Mouse (Mus musculus) R1 (cell line): ENCODE measurements around the gene Kcnma1.

Experiments used
- DNase-seq: peaks from one replicate; pipeline ENCODE4 v3.0.0-alpha.2; 2018; ENCODE audit warnings: low read depth, low spot score

Gene Kcnma1

DNA sequence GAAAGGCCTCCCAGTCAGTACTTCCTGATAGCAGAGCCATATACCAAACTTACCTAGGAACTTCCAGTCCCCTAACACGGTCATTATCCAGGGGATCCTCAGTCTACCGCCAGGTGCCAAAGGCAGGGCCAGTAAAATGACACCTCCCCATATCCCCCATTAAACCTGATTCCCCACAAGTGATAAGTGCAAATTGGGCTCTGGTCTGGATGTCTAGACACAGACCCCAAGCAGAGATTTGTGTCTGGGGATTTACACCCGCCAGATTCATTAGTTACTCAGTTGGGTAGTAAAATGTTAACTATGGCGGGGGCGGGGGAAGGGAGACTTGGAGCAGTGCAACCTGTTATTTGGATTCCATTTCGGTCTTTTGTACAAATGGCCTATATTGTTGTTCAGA, 562.6 kb downstream of the Kcnma1 start:
- no peak for DNase-seq

DNA sequence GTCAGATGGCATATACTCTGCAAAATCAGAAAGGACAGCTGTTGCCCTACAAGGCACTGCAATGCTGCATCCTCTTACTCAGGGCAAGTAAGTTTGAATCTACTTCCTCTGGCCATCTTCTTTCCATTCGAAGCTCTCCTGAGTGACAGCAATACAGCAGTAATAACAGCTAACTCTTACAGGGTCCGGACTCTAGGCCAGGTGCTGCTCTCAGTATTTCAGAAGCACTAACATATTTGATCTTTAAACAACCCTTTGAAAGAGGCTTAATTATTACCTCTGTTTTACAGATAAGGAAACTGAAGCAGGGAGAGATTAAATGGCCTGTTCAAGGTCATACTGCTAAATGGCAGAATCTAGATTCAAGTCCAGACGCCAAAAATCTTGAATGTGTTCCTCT, 576.8 kb downstream of the Kcnma1 start:
- DNase-seq, result no peak

GRCm38 (mm10) chr14:23435861-23436260, 578.4 kb downstream of the Kcnma1 start:
- no peak for DNase-seq

GRCm38 (mm10) chr14:23430006-23430405, 584.3 kb downstream of the Kcnma1 start:
- no peak for DNase-seq

GRCm38 (mm10) chr14:23429043-23429442, 585.2 kb downstream of the Kcnma1 start:
- peak; percentile 38 for DNase-seq

DNA sequence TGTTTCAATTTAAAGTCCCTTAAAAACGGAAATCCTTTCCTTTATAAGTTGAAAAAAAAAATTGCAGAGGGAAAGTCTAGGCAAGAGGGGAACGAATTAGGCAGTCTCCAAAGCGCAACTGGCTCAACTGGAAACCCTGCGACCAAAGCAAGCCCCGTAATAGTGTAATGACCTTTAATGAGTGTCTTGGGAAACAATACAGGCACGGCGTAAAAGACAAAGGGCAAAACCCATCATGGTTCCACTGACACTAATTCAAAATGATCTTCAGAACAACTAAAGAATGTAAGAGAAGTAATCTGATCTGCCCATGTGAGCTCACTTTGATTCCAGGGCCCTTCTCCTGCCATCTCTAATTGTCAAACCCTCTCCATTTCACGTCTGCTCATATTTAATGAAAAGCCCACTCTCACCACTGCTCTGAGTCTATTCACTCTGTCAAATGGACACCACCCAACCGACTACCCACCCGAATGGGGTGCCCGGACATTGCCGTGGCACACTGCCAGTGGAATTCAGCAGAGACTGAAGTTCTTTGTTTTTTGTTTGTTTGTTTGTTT, 591.7 kb downstream of the Kcnma1 start:
- no peak for DNase-seq

DNA sequence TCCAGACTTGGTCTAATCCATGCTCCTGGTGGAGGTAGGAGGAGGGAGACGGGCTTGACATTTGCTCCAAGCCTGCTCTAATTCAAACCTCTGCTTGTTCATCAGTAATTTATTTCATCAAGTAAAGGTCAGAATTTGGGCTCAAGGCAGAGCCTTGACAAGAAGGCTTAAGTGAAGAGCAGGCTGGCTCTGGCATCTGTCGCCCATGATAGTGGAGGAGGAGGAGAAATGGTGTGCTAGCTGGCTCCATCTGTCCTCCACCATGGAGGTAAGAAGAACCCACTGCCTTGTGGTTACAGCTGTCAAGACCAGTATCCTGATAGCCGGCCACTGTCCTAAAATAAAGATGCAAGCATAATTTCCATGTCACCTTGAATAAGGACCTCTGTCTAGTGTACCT, 595.3 kb downstream of the Kcnma1 start:
- DNase-seq, result no peak

GRCm38 (mm10) chr14:23407051-23407450, 607.2 kb downstream of the Kcnma1 start:
- DNase-seq, result no peak

DNA sequence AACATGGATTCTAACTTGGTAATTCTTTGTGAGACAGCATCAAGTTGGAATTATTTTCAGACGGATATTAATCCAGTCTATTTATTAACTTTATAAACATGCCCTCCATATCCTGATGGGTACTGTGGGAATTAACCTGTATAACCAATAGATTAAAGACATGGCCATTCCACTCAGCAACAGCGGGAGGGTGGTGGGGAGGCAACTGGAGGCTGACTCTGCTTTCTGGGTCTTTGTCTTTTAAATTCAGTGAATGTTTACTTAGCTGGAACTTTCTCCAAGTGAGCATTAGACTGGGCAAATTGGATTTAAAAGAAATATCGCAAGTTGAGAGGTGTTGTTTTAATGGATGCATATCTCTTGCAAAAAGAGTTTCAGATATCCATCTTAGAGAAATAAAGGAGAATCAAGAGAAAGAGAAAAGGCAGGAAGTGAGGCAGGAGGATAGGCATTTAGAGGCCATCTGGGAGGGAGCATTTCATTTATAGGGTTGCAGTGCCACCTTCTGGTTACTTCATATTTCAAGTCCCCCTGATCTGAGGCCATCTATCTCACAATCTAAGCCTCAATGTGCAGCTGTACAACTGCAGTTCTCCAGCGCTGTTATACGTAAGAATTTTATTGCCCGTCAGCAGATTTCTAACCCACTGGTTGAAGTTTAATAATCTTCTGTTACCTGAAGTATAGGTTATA, 613.4 kb downstream of the Kcnma1 start:
- DNase-seq, result peak; percentile 77

GRCm38 (mm10) chr14:23397642-23398041, 616.6 kb downstream of the Kcnma1 start:
- peak; percentile 39 for DNase-seq

GRCm38 (mm10) chr14:23391566-23391965, 622.7 kb downstream of the Kcnma1 start:
- DNase-seq, result no peak

GRCm38 (mm10) chr14:23390768-23391167, 623.5 kb downstream of the Kcnma1 start:
- DNase-seq, result no peak

- no peak for DNase-seq
Observed at GRCm38 (mm10) chr14:23390161-23390560, 624.1 kb downstream of the Kcnma1 start.

DNA sequence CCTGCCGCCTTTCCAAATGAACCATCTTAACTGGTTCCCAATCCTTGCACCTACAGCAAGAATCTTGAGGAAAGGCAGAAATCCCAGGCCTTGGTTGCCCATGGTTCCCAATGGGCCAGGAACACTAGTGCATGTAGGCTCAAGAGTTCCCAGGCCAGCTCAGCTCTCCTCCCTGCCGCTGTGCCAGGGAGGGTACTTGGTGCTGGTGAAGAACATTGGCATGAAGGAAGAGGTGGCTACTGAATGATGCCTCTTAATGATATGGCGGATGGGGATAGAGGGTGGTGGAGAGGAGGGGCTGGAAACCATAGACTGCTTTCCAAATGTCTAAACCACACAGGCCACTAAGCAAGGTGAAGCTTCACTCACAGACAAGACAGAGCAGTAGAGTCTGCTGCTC, 627.5 kb downstream of the Kcnma1 start:
- DNase-seq, result no peak

- DNase-seq, result no peak
Observed at GRCm38 (mm10) chr14:23385776-23386608, 628.3 kb downstream of the Kcnma1 start.

GRCm38 (mm10) chr14:23378351-23379087, 635.8 kb downstream of the Kcnma1 start:
- DNase-seq, result no peak

DNA sequence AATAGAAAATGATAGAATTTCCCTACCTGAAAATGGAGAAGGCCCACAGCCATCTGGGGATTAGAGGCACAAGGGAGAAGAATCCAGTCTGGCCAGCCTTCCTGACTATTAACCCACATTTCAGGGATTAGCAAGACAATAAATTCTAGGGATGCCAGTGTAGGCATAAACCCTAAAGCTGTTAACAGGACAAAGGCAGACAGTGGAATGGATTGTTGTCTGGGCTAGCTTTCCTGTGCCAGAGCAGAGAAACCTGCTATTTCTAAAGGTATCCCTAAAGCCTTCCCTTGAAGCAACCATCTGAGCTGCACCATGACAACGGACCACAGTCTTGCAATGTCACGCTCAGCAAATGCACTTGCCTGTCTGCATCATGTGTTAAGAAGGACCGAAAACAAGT, 642.3 kb downstream of the Kcnma1 start:
- peak; percentile 63 for DNase-seq

GRCm38 (mm10) chr14:23360491-23360995, 653.7 kb downstream of the Kcnma1 start:
- DNase-seq, result no peak

DNA sequence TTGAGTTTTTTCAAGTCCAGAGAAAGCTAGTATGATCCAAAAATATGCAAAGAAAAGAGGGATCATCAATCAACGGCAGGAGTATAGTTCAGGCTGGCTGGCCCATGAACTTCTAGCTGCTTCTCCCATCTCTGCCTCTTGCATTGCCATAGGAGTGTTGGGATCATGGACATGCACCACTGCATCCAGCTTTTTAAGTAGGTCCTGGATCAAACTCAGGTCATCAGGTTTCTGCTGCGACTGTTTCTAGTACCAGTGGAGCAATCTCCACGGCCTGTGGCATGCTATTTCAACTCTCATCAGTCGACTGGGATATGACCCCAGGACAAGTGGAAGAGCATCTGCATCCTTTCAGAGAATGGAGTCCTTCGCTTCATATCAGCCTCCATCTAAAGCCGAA, 655.5 kb downstream of the Kcnma1 start:
- no peak for DNase-seq

DNA sequence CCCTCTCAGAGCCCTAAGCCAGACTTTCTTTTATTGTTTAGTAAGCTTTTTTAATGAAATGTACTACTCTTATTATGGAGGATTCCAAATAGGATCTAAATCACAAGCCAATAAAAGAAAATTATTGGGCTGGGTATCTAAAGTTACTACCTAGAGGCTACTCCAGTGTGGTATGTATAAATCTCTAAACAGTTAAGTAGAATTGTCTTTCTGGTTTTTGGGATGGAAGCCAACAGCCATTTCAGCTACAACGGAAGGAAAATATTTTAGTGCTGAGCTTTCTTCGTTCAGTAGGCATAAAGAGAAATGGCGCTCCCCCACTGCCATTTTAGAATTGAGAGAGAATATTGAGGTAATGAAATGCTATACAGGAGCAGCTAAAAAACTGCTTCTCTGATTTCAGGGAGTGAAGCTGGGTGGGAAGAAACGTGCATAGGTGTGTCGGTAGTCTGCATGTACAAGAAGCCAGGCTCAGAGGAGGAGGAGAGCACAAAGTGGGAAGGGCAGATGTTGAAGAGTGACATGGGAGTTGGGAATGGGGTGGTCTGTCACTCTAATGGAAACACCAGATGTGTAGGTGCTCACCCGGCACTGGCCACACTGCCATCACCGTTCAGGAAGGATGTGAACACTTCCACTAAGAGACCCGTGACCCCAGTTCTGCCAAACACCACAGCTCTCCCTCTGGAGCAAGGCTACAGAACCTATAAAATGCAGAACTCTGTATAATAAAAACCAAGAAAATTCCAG, 656.6 kb downstream of the Kcnma1 start:
- no peak for DNase-seq

- DNase-seq, result no peak
Observed at GRCm38 (mm10) chr14:23326786-23327185, 687.5 kb downstream of the Kcnma1 start.
